Mouse (Mus musculus): Measurements from ENCODE around the gene Timp2.
"Not testable (repeated sequence)": the region's sequence is repeated elsewhere in the genome, so short reads cannot be mapped to it uniquely, and the experiment has no call there.

The Timp2 gene

DNA sequence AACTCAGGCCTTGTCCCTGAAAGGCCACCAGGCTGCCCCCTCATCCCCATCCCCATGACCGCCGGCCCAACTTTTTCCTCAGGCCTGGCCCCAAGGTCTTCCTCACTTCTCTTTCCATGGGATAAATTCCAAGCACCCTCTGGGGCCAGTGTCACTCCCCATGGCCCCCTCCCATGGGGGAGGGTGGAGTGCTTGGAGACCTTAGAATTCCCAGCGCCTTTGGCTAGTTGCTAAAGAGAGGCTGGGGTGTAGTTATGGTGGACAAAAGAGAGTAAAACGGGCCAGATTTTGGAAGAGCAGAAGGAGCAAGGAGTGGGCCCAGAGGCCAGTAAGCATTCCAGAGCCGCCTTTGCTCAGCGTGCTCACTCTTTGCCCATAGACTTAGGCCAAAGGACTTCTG, at the start of gene Timp2:
Gene Timp2, minus strand, starts transcription at position 101 of the 400 bp plus-strand sequence.
- DNase-seq: no peak

DNA sequence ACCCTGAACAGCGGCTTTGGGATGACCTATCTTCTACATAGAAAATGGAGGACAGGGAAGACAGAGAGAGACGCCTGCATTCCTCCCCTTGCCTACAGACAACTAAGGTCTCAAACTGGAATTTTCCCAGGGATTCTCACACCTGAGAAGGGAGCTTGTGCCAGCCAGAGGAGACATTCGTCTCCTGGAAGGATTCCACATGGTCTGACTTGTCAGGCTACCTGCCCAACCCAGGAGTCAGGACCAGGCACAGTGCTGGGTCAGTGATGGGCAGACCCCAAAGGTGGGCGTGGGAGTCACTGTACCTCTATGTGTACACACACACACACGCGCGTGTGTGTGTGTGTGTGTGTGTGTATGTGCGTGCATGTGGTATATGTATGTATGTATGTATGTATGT, 49.8 kb upstream of the Timp2 start:
- no peak for DNase-seq

- DNase-seq: no peak
Observed at GRCm38 (mm10) chr11:118403951-118404899, 48.7 kb upstream of the Timp2 start.

GRCm38 (mm10) chr11:118403183-118403582, 47.6 kb upstream of the Timp2 start:
- DNase-seq: no peak

DNA sequence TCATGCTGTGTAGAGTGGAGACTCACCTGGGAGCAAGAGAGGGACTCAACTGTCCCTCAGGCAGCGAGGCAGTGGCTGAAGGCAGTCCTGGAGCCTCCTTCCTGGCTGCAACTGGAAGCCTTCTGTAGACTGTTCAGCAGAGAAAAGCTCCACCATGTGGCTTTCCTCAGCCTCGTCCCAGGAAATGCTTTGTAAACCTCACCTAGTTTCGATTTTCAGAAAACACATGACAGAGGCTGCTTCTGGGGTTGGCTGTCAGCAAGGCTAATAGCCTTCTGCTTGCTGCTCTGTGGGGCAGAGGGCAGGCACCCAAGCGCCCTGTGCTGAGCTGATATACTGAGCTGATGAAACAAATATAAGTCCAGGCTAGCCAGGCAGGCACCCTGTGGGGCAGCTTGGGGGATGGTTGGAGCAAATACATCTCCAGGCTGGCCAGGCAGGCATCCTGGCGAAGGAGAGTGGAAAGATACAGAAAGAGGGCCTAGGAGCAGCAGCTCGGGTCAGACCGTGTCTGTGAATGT, 46.3 kb upstream of the Timp2 start, which contains the start of gene Lgals3bp:
Gene Lgals3bp, minus strand, starts transcription at position 333 of the 521 bp plus-strand sequence.
- peak; percentile 73 for DNase-seq

- peak; percentile 36 for DNase-seq
Observed at GRCm38 (mm10) chr11:118401195-118401594, 45.7 kb upstream of the Timp2 start.

- no peak for DNase-seq
Observed at GRCm38 (mm10) chr11:118400566-118400936, 45.0 kb upstream of the Timp2 start.

GRCm38 (mm10) chr11:118399891-118400565, 44.5 kb upstream of the Timp2 start:
- no peak for DNase-seq

DNA sequence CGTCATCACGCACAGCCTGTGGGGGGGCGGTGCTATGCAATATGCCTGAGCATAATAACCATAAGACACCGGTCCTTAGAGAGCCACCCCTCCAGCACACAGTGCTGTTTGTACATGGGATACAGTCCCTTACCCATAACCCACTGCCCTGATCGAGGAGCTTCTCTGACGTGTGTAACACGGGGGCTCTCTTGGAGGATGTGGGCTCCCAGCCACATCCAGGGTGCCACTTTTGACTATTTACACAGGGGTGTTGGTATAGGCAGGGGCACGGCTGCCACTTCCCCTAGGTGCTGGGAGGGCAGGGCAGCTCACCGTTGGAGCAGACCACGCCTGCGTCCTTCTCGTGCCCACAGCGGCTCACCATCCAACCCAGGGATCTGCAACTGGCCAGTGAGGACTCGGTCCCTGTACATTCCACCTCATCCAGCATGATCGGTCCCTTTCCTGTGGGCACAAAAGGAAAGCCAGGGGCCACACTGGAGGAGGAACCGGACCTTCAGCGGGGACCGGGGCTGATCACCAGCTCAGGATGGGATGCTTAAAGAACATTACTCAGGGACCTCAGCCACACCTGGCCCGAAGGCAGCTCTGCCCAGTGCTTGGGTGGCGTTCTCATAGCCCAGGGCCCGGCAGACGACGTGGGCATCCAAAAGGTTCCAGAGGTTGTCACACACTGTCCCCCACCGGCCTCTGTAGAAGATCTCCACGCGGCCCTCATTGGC, 42.4 kb upstream of the Timp2 start:
- no peak for DNase-seq

DNA sequence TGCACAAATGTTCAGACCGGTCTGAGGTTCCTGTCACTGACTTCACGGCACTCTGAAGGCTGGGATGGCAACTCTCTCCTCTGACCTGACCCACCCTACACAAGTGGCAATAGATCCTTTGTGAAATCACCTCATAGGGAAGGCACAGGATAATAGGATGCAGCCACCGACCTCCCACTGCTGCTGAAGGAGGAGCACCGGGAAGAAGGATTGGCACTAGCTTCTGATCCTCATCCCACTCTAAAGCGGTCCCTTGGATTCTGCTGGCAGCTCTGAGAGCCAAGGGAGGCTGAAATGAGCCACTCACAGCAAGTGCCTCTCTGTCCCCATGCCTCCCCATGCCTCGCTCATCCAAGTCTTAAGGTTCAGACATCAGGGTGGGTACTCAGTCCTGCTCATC, 39.0 kb upstream of the Timp2 start:
- no peak for DNase-seq

GRCm38 (mm10) chr11:118393991-118394390, 38.5 kb upstream of the Timp2 start:
- DNase-seq: no peak

DNA sequence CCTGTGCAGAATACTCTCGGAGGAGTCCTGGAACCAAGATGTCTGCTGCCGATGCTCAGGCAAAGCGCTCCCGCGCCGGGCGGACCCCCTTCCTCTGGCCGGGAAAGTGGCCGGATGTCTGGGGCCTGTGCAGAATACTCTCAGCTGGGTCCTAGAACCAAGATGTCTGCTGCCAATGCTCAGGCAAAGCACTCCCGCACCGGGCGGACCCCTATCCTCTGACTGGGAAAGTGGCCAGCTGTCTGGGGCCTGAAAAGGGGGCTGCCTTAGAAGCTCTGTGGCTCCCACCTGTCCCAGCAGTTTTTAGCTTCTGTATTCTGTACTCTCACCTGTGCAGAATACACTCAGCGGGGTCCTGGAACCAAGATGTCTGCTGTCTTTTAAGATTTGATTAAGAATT, 32.3 kb upstream of the Timp2 start:
- DNase-seq: not testable (repeated sequence)

DNA sequence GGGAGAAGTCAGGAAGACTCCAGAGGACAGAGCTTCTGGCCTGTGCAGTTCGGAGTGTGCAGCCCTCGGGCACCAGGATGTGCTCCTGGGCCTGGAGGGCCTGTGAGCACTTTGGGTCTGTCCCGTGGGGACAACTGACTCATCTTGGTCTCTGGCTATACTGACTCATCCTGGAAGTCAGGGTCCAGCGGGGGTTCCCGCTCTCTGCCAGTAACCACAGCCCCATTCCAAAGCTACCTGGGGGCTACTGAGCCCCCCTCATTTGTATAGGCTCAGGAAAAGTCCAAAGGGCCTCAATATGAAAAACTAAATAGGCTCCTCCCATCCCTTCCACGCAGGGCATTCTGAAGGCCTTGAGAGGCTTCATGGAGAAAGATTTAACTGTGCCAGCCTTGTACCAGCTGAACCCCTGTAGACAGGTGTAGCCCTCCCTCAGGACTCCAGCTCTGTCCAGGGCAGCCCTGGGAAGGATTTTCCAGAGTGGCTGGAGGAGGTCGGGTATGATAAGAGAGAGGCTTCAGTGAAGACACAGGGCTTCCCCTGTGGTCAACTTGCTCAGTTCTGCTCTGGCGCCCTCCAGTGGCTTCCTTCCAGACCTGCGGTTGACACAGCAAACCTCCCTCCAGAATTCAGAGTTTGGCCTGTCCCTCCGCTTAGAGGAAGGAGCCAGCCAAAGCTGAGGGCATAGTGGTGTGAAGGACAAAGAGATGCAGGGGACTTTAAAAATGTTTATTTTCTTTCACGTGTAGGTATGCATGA, 23.9 kb upstream of the Timp2 start:
- DNase-seq: peak; percentile 82

- no peak for DNase-seq
Observed at GRCm38 (mm10) chr11:118378656-118379055, 23.1 kb upstream of the Timp2 start.

DNA sequence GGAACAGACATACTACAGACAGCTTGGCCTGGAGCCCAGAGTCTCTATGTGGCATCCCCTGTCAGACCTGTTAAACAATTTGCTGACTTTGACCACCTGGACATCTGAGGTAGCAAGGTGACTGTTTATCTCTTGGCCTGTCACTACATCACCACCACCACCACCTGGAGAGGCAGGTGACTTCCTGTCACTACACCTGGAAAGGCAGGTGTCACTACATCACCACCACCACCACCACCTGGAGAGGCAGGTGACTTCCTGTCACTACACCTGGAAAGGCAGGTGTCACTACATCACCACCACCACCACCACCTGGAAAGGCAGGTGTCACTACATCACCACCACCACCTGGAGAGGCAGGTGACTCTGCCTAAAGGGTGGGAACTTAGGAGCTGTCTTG, 20.8 kb upstream of the Timp2 start:
- DNase-seq: not testable (repeated sequence)

GRCm38 (mm10) chr11:118375881-118376280, 20.3 kb upstream of the Timp2 start:
- no peak for DNase-seq

- DNase-seq: no peak
Observed at GRCm38 (mm10) chr11:118375461-118375860, 19.9 kb upstream of the Timp2 start.

- no peak for DNase-seq
Observed at GRCm38 (mm10) chr11:118375006-118375405, 19.5 kb upstream of the Timp2 start.

DNA sequence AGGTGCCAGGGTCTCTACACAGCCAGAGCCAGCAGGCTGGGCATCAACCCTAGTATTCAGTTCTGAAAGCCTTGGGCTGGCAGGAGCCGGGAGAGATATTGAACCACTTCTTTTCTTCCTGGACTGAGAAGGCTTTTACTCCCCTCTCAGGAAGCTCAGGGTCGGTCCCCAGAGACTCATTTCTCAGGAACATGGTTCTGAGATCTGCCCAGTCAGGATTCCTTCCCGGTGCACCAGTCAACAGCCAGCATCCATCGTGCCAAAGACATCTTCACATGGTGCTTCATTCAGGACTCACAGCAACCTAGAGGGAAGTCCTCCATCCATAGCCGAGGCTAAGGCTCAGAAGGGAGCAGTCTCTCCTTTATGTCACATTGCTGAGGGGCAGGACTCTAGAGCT, 19.0 kb upstream of the Timp2 start:
- no peak for DNase-seq

- DNase-seq: no peak
Observed at GRCm38 (mm10) chr11:118372641-118373040, 17.1 kb upstream of the Timp2 start.

- DNase-seq: no peak
Observed at GRCm38 (mm10) chr11:118371876-118372275, 16.3 kb upstream of the Timp2 start.

- no peak for DNase-seq
Observed at GRCm38 (mm10) chr11:118369657-118370056, 14.1 kb upstream of the Timp2 start.
